Mouse (Mus musculus) layer of hippocampus, adult 8-10 months (tissue): ENCODE results near the gene Srf. TPM values are rescaled to one million over a fixed set of nuclear protein-coding genes. Genes with fewer than 3 reads are reported as not detected.
"Not testable (repeated sequence)": the region's sequence is repeated elsewhere in the genome, so short reads cannot be mapped to it uniquely, and the experiment has no call there.

Source experiments
- DNase-seq, 2 experiments: peaks; one replicate each; pipeline ENCODE4 v3.0.0; 2022; ENCODE audit warnings: low spot score in 2 of 2
- total RNA-seq, 4 experiments: library from RNA; stranded (reverse); gene quantifications; 2 replicates each; pipeline ENCODE4 v1.2.4; 2022

The Srf gene
- 10 to 100 TPM; 66.2 to 84.0 (median 73.5) TPM for total RNA-seq

DNA sequence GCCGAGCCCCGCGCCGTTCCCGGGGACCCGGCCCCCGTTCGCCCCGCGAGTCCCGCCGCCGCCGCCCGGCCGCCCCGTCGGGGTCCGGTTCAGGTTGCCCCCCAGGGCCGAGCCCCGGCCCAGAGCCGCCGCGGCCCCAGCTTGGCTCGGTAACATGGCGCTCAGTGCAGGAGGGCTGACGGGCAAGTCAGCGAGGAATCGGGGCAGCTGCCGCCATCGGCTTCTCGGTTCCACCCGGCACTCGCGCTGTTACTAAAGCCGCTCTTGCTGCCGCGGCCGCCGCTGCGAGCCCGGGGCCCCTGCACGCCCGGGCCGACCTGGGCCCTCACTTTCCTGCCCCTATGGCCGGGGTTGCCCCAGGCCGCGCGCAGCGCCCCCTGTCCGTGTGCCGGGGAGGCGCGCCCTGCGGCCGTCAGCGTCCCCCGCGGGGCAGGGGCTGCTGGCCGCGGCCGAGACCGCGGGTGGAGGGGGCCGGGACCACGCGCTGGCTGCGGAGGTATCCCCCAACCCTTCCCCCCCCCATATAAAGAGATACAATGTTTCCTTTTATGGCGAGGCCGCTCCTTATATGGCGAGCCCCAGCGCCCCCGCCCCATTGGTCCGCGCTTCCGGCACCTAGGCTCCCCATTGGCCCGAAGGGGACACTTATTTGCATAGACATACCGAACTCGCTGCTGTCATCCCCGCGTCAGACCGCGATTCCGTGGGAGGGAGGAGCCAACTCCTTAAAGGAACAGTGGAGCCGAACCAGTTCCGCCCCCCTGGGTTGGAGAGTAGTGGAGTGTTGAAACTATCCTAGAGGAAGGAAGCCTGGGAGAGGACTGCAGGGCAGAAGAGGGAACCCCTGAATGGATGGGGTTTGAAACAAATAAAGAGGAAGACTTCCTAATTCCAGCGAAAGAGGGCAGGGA, at the start of gene Srf:
Gene Srf, minus strand, starts transcription at position 503 of the 911 bp plus-strand sequence.
- peak; percentile 98 to 99 for DNase-seq

DNA sequence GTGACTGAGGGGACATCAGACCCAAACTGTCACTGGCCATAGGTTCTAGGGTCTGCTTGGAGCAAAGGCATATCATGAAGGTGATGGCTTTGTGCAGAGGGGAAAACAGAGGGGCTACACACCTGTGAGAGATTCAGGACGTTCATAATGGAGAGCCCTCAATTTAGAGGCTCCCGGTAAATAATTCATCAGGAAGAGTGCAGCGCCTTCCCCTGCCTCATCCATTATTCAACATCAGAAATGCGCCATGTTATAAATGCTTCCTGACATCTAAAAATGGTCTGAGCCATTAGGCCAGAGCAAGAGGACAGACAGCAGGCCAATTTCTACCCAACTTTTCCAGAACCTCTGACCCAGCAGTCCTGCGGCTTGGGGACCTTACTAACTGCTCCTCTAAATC, 49.2 kb upstream of the Srf start:
- DNase-seq, result no peak

DNA sequence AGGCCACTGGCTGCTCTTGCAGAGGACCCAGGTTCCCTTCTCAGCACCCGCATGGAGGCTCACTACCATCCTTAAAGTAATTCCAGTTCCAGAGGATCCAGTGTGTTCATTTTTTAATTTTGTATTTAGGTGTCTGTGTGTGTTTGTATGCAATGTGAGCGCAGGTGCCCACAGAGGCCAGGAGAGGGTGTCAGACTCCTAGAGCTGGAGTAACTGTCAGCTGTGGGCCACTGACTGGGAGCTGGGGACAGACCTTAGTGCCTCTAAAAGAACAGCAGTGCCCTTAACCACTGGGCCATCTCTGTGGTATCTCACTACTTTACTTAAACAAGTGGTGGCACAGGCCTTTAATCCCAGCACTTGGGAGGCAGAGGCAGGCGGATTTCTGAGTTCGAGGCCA, 47.3 kb upstream of the Srf start:
- DNase-seq, result no peak

DNA sequence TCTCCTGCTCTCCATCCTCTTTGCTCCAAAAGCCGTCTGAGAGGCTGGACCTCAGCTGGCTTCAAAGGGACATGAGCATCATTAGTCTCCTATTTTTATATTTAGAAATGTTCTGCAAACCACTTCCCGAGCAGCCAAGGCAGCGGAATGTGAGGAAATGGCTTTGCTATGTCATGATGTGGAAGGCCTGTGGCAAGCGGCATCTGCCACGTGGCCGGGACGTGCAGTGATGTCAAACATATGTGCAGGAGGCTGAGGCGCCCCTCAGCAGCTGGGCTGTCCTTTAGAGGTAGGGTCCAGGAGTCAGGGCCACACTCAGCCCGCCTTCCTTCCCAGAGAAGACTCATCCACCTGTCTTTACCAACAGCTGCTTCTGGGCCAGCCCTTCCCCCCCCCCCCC, 46.2 kb upstream of the Srf start:
- no peak for DNase-seq

DNA sequence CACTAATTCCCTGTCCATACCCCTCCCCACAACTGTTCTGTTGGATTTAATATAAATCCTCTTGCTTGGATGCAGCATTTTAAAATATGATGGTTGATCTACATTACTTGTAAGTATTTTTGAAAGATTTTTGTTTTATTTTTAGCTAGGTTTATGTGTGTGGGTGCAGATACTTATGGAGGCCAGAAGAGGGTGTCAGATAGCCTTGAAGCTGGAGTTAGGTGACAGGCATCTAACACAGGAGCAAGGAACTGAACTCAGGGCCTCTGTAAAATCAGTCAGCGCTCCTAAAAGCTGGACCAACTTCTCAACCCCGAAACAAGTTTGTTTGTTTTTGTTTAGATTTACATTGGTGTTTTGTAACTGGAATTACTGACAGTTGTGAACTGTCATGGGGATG, 44.6 kb upstream of the Srf start:
- DNase-seq, result no peak

DNA sequence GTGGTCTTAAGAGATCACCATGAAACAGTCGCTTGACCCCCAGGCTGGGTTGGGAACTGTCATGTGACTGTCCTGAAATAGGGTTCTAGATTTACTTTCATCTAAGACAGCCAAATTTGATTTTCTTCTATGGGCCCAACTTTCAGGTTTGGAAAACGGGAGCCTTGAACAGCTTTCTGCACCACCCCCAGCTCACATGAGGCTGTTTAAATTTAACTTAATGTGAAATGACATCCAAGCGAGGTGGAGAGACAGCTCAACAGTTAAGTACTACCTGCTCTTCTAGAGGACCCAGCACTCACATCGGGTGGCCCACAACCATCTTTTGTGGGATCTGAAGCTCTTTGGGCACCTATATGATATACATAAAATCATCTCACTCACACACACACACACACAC, 43.0 kb upstream of the Srf start:
- no peak for DNase-seq

DNA sequence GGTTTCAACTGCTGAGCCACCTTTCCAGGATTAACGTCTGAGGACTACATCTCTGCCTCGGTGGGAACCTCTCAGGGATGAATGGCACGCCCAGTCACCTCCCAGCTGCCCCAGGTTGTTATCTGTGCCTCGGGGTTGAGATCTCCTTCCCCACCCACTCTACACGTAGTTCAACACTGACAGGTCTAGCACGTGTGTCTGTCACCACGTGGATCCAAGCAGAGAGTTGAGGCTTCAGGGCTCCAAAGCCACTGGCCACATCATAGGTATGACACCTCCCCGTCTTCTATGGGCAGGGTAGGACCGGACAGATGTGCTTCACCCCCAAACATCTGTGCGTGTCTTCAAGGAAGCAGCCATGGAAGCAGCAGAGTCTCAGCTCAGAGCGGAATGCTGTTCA, 42.0 kb upstream of the Srf start:
- DNase-seq, result no peak

DNA sequence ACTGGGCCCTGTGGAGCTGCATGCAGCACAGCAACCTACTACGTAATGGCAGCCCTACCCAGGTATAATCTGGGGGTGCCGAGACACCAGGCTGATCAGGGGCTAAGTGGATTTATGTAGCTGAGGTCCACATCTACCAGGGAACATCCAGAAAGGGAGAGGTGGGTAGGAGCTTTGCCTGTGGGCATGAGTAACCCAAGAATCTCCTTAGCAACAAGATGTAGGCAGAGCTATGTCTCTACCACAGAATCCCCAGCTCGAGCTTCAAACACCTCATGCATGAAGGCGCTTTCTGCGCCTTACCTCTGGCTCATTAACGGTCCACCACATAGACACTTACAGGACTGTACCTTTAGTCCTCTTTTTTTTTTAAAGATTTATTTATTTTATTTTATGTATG, 39.4 kb upstream of the Srf start:
- no peak for DNase-seq

DNA sequence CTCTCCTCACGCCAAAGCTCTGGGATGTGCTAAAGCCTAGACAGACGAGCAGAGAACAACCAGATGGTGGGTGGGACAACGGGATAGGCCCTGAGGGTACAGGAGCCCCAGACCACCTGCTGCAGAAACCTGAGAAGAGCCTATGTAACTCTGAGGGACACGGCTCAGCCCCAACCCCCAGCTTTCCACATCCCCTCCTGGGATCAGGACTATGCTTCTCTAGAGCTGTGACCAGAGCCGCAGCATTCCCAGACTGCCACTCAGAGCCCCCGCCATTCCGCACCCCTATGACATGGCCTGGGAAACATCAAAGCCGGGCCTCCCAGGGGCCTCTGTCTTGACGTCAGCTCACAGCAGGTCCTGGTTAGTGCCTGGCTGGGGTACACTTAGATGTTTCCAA, 38.6 kb upstream of the Srf start:
- no peak for DNase-seq

DNA sequence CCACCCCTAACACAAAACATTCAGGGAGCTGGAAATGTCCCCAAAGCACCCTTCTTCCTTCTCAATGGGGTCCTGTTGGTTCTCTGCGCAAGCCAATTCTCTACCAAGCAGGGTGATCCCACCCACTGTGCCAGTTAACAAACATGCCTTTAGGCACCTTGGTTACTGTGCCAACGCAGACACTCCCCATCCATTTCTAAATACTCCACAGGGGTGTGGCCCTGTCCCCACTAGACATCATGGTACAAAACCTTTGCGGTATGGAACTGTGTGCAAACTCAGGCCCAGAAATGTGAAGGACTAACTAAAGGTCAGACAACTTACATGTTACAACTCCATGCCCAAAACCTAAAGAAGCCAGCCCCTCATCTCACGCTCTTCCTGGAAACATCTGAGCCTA, 37.1 kb upstream of the Srf start:
- no peak for DNase-seq

DNA sequence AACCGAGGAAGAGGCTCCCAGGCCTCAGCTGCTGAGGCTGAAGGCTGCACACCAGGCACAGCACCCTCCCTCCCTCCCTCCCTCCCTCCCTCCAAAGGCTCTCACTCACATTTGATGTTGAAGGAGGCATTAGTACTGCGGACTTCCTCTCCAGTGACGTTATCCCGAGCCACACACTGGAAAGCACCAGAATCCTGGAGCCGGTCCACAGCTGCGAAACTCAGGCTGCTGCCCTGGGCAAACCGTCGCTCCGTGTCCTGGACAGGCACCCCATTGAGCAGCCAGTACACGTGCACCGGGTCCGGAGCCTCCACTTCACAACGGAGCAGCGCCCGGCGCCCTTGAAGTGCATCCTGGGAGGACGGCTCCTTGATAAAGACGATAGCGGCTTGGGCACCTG, 35.4 kb upstream of the Srf start:
- DNase-seq, result no peak

DNA sequence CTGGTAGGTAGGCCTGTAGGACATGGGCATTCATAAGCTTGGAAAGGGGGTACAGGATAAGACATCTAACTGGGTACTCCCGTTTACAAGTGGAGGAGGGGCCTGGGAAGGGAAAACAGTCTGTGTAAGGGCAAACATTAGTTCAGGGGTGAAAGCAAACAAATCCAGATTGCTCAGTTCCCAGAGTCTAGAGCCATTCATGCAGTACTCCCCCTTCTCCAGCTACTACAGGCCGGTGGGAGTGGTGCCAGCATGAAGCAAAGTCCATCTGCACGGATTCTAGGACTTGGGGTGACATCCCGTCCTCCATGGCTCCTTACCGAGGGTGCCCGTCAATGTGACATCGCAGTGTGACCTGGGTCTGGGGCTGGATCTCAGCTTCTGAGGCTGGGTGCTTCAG, 34.5 kb upstream of the Srf start:
- DNase-seq, result no peak

DNA sequence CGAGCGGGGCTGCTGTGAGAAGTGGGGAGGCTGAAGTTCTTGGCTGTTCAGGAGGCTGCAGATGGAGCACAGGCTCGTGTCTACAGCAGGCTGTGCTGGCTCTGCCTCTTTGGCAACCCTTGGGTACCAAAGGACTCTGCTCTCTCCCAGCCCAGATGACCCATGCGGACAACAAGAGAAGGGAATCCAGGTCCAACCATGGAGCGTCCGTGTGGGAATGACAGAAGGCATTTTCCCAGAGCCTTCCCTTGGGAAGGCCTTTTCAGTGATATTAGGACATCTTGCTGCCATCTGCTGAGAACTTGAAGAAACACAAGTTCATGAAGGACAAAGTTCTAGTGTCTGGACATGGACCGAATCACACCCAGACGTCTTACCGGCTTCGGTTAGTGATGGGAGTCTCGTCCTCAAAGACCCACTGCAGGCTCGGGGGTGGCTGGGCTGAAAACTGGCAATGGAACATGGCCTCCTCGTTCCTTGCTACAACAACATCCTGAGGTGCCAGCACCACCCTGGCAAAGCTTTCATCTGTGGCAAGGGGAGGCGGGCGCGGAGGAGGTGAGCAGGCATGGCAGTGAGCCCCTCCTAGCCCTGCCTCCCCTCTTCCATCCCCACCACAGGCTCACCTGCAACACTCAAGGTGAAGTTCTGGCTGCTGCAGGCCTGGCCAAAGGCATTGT, 33.8 kb upstream of the Srf start:
- DNase-seq, result no peak

DNA sequence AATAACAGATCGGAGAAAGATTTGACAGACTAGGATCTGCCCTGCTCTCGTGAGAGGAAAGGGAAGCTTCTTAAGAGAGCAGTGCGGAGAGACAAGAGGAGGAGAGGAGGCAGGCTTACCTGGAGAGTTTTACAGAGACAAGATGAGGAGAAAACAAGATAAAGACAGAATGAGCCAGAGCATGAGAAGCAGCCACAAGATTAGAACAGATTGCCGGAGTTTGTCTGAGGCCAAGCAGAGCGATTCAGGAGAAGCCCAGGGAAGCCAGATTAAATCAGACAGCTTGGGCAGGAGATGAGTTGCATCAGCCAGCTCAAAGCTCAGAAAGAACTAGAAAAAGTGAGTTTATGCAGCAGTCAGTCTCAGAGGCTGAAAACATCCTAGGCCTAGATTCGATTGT, 32.9 kb upstream of the Srf start:
- no peak for DNase-seq

DNA sequence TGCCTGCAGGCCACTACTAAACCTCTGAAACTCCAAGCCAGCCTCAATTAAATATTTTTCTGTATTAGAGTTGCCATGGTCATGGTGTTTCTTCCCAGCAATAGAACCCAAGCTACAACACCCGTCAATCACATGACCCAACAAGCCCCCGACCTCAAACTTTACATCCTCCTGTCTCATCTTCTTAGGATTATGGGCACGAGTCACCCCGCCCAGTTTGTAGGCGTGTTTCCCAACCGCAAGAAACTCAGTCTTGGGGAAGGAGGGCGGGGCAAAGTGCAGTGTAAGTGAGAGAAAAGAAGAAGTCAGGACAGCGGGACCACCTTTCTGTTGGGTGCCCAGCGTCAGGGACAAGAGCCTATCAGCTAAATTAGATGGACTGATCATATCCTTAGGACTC, 32.2 kb upstream of the Srf start:
- no peak for DNase-seq

DNA sequence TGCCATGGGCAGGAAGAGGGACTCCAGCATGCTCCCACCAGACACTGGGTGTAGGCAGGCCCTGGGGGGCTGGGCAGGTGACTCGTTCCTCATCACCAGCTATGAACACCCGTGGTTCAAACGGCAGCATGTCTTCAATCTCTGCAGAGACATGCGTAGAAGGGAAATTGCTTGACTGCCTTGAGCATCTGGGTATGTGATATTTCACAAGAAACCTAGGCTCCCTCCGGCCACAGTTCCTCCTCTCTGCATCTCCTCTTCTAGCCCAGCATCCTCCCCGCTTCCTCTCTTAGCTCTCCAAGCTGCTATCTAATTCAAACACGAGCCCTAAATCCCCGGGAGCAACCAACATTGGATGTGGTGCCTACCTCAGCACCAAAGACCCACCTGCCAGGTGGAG, 30.4 kb upstream of the Srf start:
- no peak for DNase-seq

DNA sequence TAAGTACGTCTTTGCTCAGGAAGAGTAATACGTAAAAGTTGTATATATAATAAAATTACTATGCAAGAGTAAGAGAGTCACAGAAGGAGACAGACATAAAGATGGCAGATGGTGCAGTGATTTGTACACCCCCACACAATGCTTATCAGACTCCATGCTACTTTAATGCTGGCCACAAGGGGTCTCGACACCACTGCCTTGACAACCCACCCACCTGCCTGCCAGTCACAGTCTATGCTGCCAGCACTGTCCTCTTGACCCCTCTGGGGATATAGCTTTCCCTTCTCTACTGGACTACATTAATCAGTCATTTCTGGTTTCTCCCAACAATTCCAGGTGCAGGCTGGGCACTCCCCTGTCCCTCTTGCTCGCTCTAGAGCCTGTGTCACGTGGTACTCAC, 22.7 kb upstream of the Srf start:
- DNase-seq, result no peak

DNA sequence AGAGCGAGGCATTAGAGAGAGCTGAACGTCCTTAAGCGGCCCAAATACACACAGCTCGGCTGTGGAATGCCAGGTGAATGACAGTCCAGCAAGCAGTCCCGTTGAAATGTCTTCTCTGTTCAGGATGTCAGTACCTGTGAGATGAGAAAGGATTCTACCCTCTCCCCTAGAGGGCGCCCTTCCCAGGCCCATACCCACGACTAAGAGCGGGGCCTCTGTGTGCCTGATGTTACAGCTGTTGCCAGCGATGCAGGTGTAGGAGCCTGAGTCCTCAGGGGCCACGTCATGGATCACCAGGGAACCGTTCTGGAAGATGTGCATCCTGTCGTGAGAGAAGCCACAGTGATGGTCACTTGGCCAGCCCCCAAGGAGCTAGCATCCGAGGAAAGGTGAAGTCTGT, 20.1 kb upstream of the Srf start:
- DNase-seq, result no peak

DNA sequence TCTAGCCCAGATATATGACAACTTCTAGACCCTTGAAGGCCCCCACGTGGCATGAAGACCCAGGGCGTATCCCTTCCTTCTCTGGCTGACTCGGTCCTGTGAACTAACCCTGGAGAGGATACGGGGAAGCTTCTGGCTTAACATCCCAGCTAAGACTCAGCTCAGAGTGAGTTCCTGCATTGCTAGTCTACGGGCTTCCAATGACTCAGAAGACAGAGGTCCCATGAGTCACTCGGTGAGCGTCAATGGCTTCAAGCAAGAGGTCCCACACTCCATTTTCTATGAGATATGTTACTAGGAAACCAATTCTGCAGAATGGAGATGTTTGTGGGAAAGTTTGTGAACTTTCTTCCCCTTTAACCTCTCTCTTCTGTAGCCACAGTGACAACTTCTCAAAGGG, 18.6 kb upstream of the Srf start:
- DNase-seq, result no peak

DNA sequence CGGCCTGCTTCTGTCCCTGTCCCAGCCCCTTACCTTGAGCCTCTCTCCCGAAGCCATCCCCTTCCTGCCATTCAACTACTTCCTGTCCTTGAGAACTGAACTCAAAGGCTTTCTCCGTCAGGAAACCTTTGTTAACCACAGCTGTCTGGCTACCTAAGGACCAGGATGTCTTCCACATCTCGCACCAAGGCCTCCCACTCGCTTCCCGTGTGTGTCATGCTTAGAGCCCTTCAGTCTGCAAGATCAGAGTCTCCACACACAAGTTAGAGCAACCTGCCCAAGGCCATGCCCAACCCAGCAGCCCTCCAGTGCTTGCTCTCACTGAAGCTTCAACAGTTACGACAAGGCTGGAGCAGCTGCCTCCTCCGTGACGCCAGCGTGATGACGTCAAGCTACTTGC, 15.0 kb upstream of the Srf start:
- no peak for DNase-seq

DNA sequence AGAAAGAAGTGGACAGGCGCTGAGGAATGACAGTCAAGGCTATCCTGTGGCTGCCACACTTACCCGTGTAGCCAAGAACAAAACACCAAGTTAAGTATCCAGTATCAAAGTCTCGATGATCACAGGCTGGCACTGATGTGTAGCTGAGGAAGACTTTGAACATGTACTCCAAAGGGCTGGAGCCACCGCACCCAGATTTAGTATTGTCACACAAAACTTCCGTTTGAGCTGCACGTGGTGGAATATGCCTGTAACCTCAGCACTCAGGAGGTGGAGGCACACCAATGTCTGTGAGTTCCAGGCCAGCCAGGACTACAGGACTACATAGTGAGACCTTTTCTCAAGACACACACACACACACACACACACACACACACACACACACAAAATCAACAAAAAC, 3.2 kb upstream of the Srf start:
- DNase-seq, result no peak

DNA sequence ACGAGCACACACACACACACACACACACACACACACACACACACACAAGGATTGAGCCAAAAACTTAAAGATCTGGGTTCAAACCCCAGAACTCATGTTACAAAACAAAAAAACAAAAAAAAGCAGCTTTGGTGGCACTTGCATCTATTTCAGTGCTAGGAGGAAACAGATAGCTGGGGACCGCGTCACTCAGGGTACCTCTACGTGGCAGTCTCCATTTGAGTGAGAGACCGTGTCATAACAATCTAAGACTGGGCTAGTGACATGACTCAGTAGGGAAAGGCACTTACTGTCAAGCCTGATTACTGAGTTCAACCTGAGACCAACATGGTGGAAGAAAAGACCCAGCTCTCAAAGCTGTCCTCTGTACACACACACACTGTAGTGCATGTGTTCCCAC, 2.2 kb upstream of the Srf start:
- no peak for DNase-seq

DNA sequence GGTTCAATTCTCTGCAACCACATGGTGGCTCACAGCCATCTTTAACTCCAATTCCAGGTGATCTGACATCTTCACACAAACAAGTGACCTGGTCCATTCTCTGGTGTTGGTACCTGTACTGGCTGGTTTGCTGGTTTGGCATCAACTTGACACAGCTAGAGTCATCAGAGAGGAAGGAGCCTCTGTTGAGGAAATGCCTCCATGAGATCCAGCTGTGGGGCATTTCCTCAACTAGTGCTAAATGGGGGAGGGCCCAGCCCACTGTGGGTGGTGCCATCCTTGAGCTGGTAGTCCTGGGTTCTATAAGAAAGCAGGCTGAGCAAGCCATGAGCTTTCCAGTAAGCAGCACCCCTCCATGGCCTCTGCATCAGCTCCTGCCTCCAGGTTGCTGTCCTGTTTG, 1.3 kb upstream of the Srf start:
- DNase-seq, result not testable (repeated sequence)
